Mouse (Mus musculus): ENCODE data around the gene Ptov1.

GRCm38 (mm10) chr7:44813985-44814384 lies 55.6 kb downstream of the Ptov1 start:
- TF ChIP-seq CTCF (IDR thresholded peaks at IDR 0.05; ENCODE audit: control insufficient read depth, insufficient read depth, insufficient replicate concordance, low read depth, low read length) (no peak), POLR2A (IDR thresholded peaks at IDR 0.05; ENCODE audit: control insufficient read depth, low read depth, low read length) (no peak)
